17 mouse cellular contexts compared by ENCODE assay signal in the genomic region with DNA sequence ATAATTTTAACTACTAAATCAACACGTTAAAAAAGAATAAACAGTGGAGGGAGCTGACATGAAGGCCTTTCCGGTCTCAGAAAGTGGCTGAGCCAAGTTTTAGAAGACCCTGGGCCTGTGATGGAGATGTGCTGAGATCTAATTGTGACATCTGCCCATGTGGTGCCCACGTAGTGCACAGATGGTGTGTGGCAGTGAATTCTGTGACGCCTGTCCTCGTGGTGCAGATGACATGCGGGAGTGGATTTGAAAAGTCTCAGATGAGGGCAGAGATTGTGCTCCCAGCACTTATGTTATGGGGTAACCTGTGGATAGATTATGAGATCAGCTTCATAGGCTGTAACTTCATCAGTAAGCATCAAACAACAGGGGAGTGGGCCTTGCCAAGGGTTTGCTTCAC.
"Had no signal": no experiment of that assay in that cellular context is flagged by ENCODE, and none has a peak within 500 bp of the region (broad histone marks: within the 10 kb centered on the region; RNA-seq: fewer than 3 reads in every experiment).

No protein-coding gene starts in this region.

- H3K4me2 ChIP-seq: intestine, embryonic 15.5 days; limb, embryonic 13.5 days; midbrain, embryonic 11.5 days; neural tube, embryonic 13.5 days had no signal

- H3K9me3 ChIP-seq: intestine, embryonic 15.5 days; limb, embryonic 13.5 days; neural tube, embryonic 13.5 days had no signal

- H3K36me3 ChIP-seq: intestine, embryonic 15.5 days; limb, embryonic 13.5 days; neural tube, embryonic 13.5 days had no signal

- ATAC-seq: intestine, embryonic 15.5 days; lung, postnatal 0 days had no signal

- H3K9ac ChIP-seq: intestine, embryonic 15.5 days; limb, embryonic 13.5 days; liver, embryonic 14.5 days; neural tube, embryonic 13.5 days had no signal

- H3K27me3 ChIP-seq: intestine, embryonic 15.5 days; limb, embryonic 13.5 days; neural tube, embryonic 13.5 days had no signal

- H3K4me3 ChIP-seq: intestine, embryonic 15.5 days; limb, embryonic 13.5 days; neural tube, embryonic 13.5 days had no signal

- H3K27ac ChIP-seq: intestine, embryonic 15.5 days; limb, embryonic 13.5 days; liver, embryonic 14.5 days; neural tube, embryonic 13.5 days had no signal

- DNase-seq: kidney, adult 18-20 months; kidney, postnatal 10 days; kidney, postnatal 4 days; left cerebral cortex, postnatal 4 days; lung, adult 2 months; lung, postnatal 36 days; retina, postnatal 1 day; right cerebral cortex, postnatal 4 days; spleen, adult 18-20 months; thymus, adult 18-20 months; thymus, postnatal 14 days had no signal

- H3K4me1 ChIP-seq: intestine, embryonic 15.5 days had no signal
